Comparison of ENCODE assay signal across 15 mouse cellular contexts in the genomic region with DNA sequence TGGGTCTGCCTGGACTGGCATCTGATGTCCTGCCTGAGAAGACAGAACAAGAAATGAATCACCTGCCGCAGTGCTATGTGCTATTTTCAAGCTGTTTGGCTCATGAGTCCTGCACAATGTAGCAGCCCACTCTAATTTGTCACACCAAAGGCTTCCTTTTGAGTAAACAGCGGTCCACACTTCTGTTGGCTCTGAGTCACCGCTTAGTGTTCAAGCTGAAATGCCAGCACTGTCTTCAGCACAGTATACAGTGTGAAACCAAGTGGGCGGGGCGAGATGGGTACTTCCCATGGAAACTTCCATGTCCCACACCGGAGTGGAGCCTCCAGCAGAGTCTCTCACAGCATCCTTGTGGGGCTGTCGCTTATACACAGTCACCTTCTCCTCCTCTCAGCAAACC.
DNase-seq lines count a peak whose midpoint lies in the region; ATAC-seq and TF ChIP-seq lines count a peak whose summit lies in the region.
"Had no signal": no experiment of that assay in that cellular context is flagged by ENCODE, and none has a peak within 500 bp of the region (broad histone marks: within the 10 kb centered on the region; RNA-seq: fewer than 3 reads in every experiment).

No protein-coding gene starts in this region.

- no peak for TF ChIP-seq CTCF in testis, adult 2 months (IDR thresholded peaks at IDR 0.05; ENCODE audit: control insufficient read depth, insufficient read depth, insufficient replicate concordance, low read depth, low read length)
- no peak for TF ChIP-seq CTCF in heart, adult 2 months (IDR thresholded peaks at IDR 0.05)

- H3K27me3 ChIP-seq in testis, adult 2 months (ENCODE audit: control insufficient read depth, insufficient read depth, low read length): no peaks in the 10 kb centered on the region
- no peaks in the 10 kb centered on the region for H3K27me3 ChIP-seq in heart, adult 2 months (ENCODE audit: control insufficient read depth, insufficient read depth, low read length)
- H3K27me3 ChIP-seq: heart, embryonic 15.5 days; stomach, embryonic 15.5 days had no signal

- H3K36me3 ChIP-seq in testis, adult 2 months (ENCODE audit: control insufficient read depth, insufficient read depth, low read length): no peaks in the 10 kb centered on the region
- H3K36me3 ChIP-seq in heart, adult 2 months (ENCODE audit: control insufficient read depth, insufficient read depth, low read length): no peaks in the 10 kb centered on the region
- H3K36me3 ChIP-seq: heart, embryonic 15.5 days; stomach, embryonic 15.5 days had no signal

- H3K79me2 ChIP-seq in heart, adult 2 months (replicated peaks; ENCODE audit: control insufficient read depth, insufficient read depth, low read length): no peaks in the 10 kb centered on the region

- H3K9ac ChIP-seq in heart, adult 2 months (ENCODE audit: low read depth, low read length): no peak overlapping the region
- H3K9ac ChIP-seq: heart, embryonic 15.5 days; stomach, embryonic 15.5 days had no signal

- no peak for DNase-seq in testis, postnatal 10 days (ENCODE audit: low spot score)
- DNase-seq in left cerebral cortex, postnatal 36 days (ENCODE audit: low spot score in 2 of 2): peak; percentile 72 to 74
- DNase-seq in urinary bladder, postnatal 25 days (ENCODE audit: low spot score): no peak
- no peak for DNase-seq in heart, adult 2 months
- no peak for DNase-seq in adrenal gland, adult 8-10 months
- DNase-seq in gastrocnemius, postnatal 14 days: no peak
- DNase-seq: gastrocnemius, adult 2 months; kidney, postnatal 14 days; liver; lung, postnatal 4 days had no signal

- 76% methylated on average over 7 of the region's 7 CpGs for WGBS in heart, adult 2 months

- H3K4me1 ChIP-seq in testis, adult 2 months (ENCODE audit: control insufficient read depth, insufficient read depth, low read length): no peaks in the 10 kb centered on the region; the same call in 1 of the 2 replicates
- H3K4me1 ChIP-seq in heart, adult 2 months (ENCODE audit: control insufficient read depth, insufficient read depth, low read length): no peaks in the 10 kb centered on the region
- H3K4me1 ChIP-seq: heart, embryonic 15.5 days; stomach, embryonic 15.5 days had no signal

- H3K4me3 ChIP-seq in testis, adult 2 months (ENCODE audit: control insufficient read depth, low read depth, low read length): peak overlapping the region; percentile 71
- H3K4me3 ChIP-seq in heart, adult 2 months: no peak overlapping the region
- H3K4me3 ChIP-seq: gastrocnemius, adult 2 months; heart, embryonic 15.5 days; stomach, embryonic 15.5 days had no signal

- intact Hi-C loops in left cerebral cortex, postnatal 36 days (cut with DNase I): loop anchor here (5.0 kb wide), 1 partner anchor 70 kb away; no protein-coding TSS in a partner anchor
- intact Hi-C loops in heart, adult 2 months (cut with DNase I): no loop called here
- intact Hi-C loops in gastrocnemius, postnatal 14 days (cut with DNase I; ENCODE audit: low total_unique reads): no loop called here

- no peak for TF ChIP-seq EP300 in heart, adult 2 months (IDR thresholded peaks at IDR 0.05; ENCODE audit: insufficient read depth, low read depth, low read length)

- peak; percentile 77 for ATAC-seq in inflammation-experienced regulatory T-cells, adult 6 months
- ATAC-seq: hindbrain, embryonic 16.5 days had no signal

- no peak; the same call in 1 of the 2 replicates for TF ChIP-seq POLR2A in testis, adult 2 months (IDR thresholded peaks at IDR 0.05; ENCODE audit: control insufficient read depth, low read depth, low read length)
- TF ChIP-seq POLR2A in heart, adult 2 months (IDR thresholded peaks at IDR 0.05; ENCODE audit: insufficient read depth, low read depth, low read length): no peak

- H3K27ac ChIP-seq in testis, adult 2 months (ENCODE audit: control insufficient read depth, insufficient read depth, low read depth, low read length): no peak overlapping the region
- H3K27ac ChIP-seq in heart, adult 2 months: no peak overlapping the region
- H3K27ac ChIP-seq: gastrocnemius, adult 2 months; heart, embryonic 15.5 days; stomach, embryonic 15.5 days had no signal

Comparison
In these comparisons a context has a peak if more than half of its experiments do, and no peak if none do; other contexts are left out.
1. DNase-seq: peak in left cerebral cortex, postnatal 36 days (2 of 2); none in testis, postnatal 10 days (single experiment), urinary bladder, postnatal 25 days (single experiment), heart, adult 2 months (0 of 2), adrenal gland, adult 8-10 months (single experiment) and gastrocnemius, postnatal 14 days (single experiment).